Mouse (Mus musculus): ENCODE data around the gene Hist1h2bf.
"Not testable (repeated sequence)": the region's sequence is repeated elsewhere in the genome, so short reads cannot be mapped to it uniquely, and the experiment has no call there.

The Hist1h2bf gene

DNA sequence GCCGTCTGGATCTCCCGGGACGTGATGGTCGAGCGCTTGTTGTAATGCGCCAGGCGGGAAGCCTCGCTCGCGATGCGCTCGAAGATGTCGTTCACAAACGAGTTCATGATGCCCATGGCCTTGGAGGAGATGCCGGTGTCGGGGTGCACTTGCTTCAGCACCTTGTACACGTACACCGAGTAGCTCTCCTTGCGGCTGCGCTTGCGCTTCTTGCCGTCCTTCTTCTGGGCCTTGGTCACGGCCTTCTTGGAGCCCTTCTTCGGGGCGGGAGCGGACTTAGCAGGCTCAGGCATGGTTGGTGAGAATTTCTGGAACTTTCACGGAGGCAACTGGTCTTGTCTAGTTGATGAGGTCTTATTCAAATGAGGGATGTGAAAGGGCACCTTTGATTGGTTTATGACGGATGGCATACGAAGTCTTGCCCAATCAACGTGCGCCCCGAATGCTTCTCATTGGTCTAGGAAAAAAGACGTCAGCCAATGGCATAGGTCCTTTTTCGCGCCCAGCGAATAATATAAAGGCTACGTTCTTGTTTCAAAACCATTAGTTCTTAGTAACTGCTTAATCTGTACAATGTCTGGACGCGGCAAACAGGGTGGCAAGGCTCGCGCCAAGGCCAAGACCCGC, at the start of gene Hist1h2bf, which contains the start of gene Hist1h2ad:
Gene Hist1h2bf (minus strand): TSS at position 299 of the 627 bp plus-strand sequence.
Gene Hist1h2ad (plus strand): TSS at position 484 of the 627 bp plus-strand sequence.
- DNase-seq = peak; percentile 72 to 77

DNA sequence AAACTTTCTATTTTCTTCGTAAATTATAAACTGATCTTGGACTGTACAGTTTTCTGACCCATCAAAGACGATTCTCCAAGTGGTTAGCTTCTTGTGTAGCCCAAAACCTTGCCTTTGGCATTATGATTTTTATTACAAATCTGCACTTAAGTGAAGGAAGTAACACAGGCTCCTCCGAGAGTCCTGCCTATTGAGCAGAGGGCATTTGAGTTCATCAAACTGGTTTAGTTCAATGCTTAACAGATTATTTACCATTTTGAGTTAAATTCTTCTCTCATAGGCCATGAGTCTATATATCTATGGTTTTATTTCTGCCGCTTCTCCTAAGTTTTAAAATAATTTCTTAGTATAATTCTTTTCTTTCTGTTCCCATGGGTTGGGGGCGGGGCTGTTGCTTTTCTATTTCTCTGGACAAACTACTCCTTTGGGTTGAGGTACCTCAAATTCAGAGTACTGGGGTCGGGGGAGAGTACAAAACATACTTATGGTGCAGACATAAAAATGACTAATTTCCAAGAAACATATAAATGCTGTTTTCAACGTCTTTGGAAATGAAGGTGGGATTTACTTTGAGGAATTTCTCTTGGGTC, 49.0 kb upstream of the Hist1h2bf start:
- peak in 1 of 2 experiments; percentile 19 for DNase-seq

- peak; percentile 81 to 84 for DNase-seq
Observed at GRCm38 (mm10) chr13:23622175-23622671, 48.2 kb upstream of the Hist1h2bf start, which contains the start of gene Hist1h1e. TSS of gene Hist1h1e (minus strand) at chr13:23622558.

GRCm38 (mm10) chr13:23621532-23622174, 47.7 kb upstream of the Hist1h2bf start:
- DNase-seq = peak; percentile 57 to 60

GRCm38 (mm10) chr13:23620733-23621531, 46.9 kb upstream of the Hist1h2bf start, which contains the start of gene Hist1h2be:
TSS of gene Hist1h2be (minus strand) at chr13:23621124.
- peak; percentile 19 to 52 for DNase-seq

- DNase-seq = no peak
Observed at GRCm38 (mm10) chr13:23620056-23620732, 46.2 kb upstream of the Hist1h2bf start.

DNA sequence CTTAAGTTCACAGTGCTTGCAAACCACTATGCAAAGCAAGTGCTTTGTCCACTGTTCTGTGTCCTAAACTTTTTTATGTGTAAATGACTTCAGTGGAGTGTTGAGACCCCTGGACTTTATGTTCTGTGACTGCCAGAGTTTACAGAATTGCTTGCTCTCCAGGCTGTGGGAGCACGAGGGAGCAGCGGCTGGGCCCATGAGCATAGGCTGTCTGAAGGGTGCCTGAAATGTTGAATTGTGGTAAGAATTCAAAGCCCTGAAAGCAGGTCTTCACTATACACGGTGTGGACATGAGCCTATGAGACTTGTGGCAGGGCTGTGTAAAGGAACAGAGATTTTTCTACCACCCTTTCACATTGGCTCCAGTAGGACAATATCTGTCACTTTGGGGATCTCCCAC, 37.6 kb upstream of the Hist1h2bf start:
- DNase-seq = no peak

GRCm38 (mm10) chr13:23610393-23610792, 36.4 kb upstream of the Hist1h2bf start:
- DNase-seq = no peak

DNA sequence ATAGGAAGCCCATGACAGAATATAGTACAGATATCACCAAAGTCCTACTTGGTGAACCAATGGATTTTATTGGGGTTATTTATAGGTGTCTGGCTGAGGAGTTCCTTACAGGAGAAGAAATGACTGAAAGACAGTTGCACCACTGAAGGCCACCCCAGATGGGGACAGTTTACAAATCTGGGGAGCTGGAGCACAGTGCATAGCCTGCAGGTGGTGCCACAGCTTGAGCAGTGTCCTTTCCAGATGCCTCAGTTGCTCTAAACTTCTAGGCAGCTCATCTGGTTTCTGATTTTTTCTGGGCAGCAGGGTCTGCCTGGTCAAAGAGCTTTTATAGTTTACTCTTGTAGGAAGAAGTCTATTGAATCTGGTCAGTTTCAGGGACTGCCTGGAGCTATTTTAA, 35.8 kb upstream of the Hist1h2bf start:
- no peak for DNase-seq

DNA sequence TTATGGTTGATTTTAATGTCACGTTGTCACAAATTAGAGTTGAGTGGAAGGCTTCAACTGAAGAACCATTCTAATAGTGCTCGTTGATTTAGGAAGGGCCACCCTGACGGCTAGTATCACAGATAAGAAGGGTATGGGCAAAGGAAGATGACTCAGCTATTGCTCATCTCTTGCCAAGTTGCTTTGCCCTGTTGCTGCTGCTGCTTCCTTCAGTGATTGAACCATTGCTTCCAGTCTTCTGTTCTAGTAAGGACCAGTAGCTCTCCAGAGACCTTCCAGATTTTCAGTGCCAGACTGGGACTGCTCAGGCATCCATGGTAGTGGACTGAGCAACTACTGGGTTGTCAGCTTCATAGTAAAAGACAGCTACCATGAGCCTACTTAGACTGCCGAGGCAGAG, 35.2 kb upstream of the Hist1h2bf start:
- DNase-seq = no peak

DNA sequence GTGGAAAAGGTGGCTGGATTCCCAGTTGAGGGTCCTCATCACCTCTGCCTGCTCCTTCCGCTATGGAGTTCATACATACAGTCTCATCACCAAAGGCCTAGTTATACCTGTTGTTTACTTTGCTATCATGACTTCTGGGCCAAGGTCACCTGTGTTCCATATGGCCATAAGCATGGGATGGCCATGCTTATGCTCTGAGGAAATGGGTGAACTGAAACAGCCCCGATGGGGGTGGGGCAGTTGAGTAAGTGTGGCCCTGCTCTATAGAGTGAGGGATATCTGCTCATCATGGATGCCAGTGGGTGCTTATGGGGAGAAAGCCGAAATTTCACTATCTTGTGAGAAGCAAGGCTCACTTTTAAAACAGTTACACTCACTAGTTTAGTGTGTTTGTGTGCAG, 31.1 kb upstream of the Hist1h2bf start:
- DNase-seq = no peak

DNA sequence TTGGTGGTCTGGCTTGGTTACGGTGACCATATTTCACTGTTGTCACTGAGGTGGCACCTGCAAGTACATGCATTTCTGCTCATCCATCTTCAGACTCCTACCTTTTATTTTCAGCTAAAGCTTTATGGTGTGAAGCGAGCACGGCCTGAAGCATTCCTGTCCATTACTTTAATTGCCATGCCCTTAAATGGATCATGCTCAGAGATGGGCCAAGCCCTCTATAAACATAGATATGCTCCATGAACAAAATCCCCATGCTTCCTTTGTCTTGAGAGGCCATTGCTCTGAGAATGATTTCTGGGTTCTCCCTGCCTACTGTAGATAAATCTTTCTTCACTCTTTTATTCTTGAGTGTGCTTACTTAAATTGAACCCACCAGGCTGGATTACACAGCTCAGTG, 30.5 kb upstream of the Hist1h2bf start:
- DNase-seq = no peak

- DNase-seq = no peak
Observed at GRCm38 (mm10) chr13:23603182-23603699, 29.2 kb upstream of the Hist1h2bf start.

- peak; percentile 57 to 82 for DNase-seq
Observed at GRCm38 (mm10) chr13:23597957-23598356, 24.0 kb upstream of the Hist1h2bf start.

DNA sequence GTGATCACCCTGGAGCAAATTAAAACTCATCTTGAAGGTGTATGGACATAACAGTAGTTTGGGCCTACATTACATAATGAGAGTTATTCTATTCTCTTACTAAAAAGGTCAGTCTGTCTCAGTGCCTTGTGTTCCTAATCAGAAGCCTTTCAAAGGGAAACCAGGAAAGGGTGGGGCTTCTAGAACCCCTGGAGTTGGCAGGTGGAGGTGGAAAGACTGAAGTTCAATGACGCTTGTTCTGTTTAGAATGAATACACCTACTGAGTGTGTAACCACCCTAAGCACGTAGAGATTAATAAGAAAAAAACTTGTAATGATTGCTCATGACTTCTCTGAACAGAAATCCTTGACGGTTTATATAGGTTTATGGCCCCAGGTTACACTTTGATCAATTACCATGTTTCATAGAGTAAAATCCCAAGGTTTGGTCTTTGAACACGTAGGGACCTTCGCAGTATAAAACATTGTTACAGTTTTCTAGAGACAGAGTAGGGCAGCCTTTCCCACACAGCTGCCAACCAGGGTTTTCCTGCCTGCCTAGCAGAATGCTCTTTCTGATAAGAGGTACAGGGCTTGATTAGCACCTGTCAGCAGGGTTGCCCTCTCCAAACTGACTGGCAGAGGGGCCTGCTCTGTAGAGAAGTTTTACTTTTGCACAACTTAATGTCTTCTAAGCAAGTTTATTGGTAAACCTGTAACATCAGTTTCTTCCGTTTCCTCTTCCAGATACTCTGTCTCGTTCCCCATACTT, 21.8 kb upstream of the Hist1h2bf start:
- DNase-seq = no peak

GRCm38 (mm10) chr13:23595185-23595584, 21.2 kb upstream of the Hist1h2bf start:
- DNase-seq = no peak

- DNase-seq = no peak
Observed at GRCm38 (mm10) chr13:23593051-23593770, 19.2 kb upstream of the Hist1h2bf start.

DNA sequence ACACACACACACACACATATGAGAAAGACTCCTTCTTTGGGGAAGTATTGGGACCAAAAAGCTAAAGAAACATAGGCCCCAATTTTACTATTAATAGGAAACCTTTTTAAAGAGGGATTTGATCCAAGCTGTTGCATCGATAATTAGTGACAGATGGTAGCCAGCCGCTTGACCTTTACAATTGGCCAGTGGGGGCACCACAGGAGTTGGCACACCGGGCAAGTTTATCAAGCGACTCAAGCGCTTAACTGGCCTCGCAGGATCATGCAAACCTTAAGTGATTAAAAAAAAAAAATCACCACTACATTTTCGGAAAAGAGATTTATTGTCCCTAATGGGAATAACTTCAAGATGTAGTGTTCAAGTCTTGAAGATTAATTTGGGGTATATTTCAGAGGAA, 18.6 kb upstream of the Hist1h2bf start:
- DNase-seq = no peak

DNA sequence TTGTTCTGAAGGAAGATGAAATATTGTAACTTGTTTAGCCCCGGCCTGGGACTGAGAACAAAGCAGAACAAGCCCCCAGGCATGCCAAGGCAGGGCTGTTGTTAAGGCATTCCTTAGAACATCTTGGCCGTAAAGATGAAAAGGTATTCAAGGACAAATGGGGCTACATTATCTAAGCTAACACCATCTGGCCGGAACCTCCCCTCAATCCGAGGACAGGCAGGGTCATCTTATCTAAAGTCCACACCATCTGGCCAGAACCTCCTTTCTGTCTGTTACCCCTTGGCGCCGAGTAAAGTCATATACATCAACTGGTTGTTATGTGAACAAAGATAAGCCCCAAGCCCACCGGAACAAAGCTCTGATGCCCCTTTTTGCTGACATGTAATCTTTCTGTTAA, 17.9 kb upstream of the Hist1h2bf start:
- DNase-seq = not testable (repeated sequence)

GRCm38 (mm10) chr13:23591206-23591605, 17.2 kb upstream of the Hist1h2bf start:
- DNase-seq = no peak

DNA sequence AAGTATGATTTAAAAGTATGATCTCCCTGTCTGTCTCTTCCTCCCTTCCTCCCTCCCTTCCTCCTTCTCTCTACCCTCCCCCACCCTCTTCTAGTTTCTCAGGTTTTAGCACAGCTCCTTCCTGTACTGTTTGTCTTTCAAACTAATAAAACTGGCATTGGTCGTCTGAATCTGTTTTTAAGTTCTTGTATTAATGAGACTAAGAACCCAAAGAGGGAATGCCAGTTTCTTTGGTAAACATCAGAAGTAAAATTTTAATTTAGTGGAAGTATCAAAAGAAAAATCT, 12.9 kb upstream of the Hist1h2bf start:
- no peak for DNase-seq
